Mouse (Mus musculus) liver, embryonic 16.5 days (tissue): ENCODE measurements at regions not wholly inside any gene's neighbourhood (a gene's known extent, or its start where the extent isn't known, plus 50 kb on each side); places are given as distances from the start of the nearest gene placed in this dataset.

Experiments
- ATAC-seq: fragments of 200-750 bp; cut with Nextera tagmentation; 2 replicates; pipeline ENCODE4 v1.8.0; 2017; ENCODE audit warnings: low read depth, mild to moderate bottlenecking, moderate number of reproducible peaks, moderate library complexity
- H3K27ac ChIP-seq: fragments of 300-500 bp; sonication (generic); 2 replicates; pipeline ENCODE4 v1.5.1; 2014; ENCODE audit warnings: mild to moderate bottlenecking, low read length
- H3K27me3 ChIP-seq: fragments of 300-500 bp; sonication (generic); 2 replicates; pipeline ENCODE4 v1.6.1; 2014; ENCODE audit warnings: low read depth, low read length, mixed read lengths; ENCODE audit not compliant: control insufficient read depth, insufficient read depth
- H3K36me3 ChIP-seq: fragments of 300-500 bp; sonication (generic); 2 replicates; pipeline ENCODE4 v1.6.1; 2014; ENCODE audit warnings: mild to moderate bottlenecking; ENCODE audit not compliant: control insufficient read depth, insufficient read depth
- H3K4me1 ChIP-seq: fragments of 300-500 bp; sonication (generic); 2 replicates; pipeline ENCODE4 v1.6.1; 2014; ENCODE audit warnings: low read depth, low read length, mixed read lengths; ENCODE audit not compliant: control insufficient read depth
- H3K4me2 ChIP-seq: fragments of 300-500 bp; sonication (generic); 2 replicates; pipeline ENCODE4 v1.6.1; 2014; ENCODE audit warnings: low read depth, low read length, mixed read lengths
- H3K4me3 ChIP-seq: fragments of 300-500 bp; sonication (generic); 2 replicates; pipeline ENCODE4 v1.5.1; 2014; ENCODE audit warnings: low read depth, mild to moderate bottlenecking, low read length
- H3K9ac ChIP-seq: fragments of 300-500 bp; sonication (generic); 2 replicates; pipeline ENCODE4 v1.6.1; 2014; ENCODE audit warnings: low read depth, low read length
- H3K9me3 ChIP-seq: fragments of 300-500 bp; sonication (generic); replicated peaks from 2 replicates; pipeline ENCODE4 v1.6.1; 2016; ENCODE audit warnings: low read length; ENCODE audit not compliant: control insufficient read depth
- WGBS: fragments of 180-500 bp; shearing (Covaris S2); extraction: QIAGEN DNeasy Blood & Tissue Kit; methylation state at CpG from one replicate; pipeline ENCODE4 v1.1.7; 2014; ENCODE audit not compliant: insufficient replicate concordance; 5-methylcytosine and 5-hydroxymethylcytosine counted together

GRCm38 (mm10) chr6:93130946-93131685, 187.8 kb upstream of the Adamts9 start:
- no peaks in the 10 kb centered on the region for H3K4me1 ChIP-seq
- no peaks in the 10 kb centered on the region for H3K27me3 ChIP-seq
- H3K9me3 ChIP-seq, result no peaks in the 10 kb centered on the region
- no peaks in the 10 kb centered on the region for H3K36me3 ChIP-seq
- 49% methylated on average over 4 of the region's 4 CpGs for WGBS
- no peak overlapping the region for H3K27ac ChIP-seq
- H3K4me3 ChIP-seq, result no peak overlapping the region
- ATAC-seq, result no peak
- H3K9ac ChIP-seq, result no peak overlapping the region
- H3K4me2 ChIP-seq, result no peak overlapping the region

- no peak for ATAC-seq
- H3K4me2 ChIP-seq, result no peak overlapping the region
- WGBS, result 63% methylated on average over 12 of the region's 12 CpGs
Observed at GRCm38 (mm10) chr6:93119482-93119881, 176.2 kb upstream of the Adamts9 start.

DNA sequence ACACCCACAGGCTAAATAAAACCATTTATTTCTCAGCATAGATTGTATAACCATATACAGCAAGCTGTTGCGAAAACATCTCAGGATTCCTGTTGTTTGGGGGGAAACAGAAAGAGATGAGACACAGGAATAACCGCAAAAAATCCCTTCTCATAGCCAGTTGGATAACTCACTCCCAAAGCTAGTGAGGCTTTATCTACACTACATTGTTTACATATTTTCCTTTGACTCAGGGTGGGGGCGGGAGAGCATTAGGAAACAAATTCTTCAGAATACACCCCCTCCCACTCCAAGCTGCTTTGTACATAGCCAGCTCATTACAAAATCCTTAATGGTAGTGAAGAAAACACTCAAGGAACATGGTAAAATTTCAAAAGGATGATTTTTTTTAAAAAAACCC, 170.1 kb upstream of the Adamts9 start:
- Histone ChIP-seq H3K27ac (no peak overlapping the region), H3K9me3 (no peaks in the 10 kb centered on the region), H3K9ac (no peak overlapping the region), H3K27me3 (no peaks in the 10 kb centered on the region), H3K36me3 (no peaks in the 10 kb centered on the region), H3K4me1 (no peaks in the 10 kb centered on the region), H3K4me2 (no peak overlapping the region), H3K4me3 (no peak overlapping the region)
- no peak for ATAC-seq
- WGBS, result 67% methylated on average over 3 of the region's 3 CpGs

More at GRCm38 (mm10) chr6:93119482-93119881, 176.2 kb upstream of the Adamts9 start:
- Histone ChIP-seq H3K27ac (no peak overlapping the region), H3K9ac (no peak overlapping the region), H3K9me3 (no peaks in the 10 kb centered on the region), H3K4me3 (no peak overlapping the region), H3K27me3 (no peaks in the 10 kb centered on the region), H3K4me1 (no peaks in the 10 kb centered on the region), H3K36me3 (no peaks in the 10 kb centered on the region)

DNA sequence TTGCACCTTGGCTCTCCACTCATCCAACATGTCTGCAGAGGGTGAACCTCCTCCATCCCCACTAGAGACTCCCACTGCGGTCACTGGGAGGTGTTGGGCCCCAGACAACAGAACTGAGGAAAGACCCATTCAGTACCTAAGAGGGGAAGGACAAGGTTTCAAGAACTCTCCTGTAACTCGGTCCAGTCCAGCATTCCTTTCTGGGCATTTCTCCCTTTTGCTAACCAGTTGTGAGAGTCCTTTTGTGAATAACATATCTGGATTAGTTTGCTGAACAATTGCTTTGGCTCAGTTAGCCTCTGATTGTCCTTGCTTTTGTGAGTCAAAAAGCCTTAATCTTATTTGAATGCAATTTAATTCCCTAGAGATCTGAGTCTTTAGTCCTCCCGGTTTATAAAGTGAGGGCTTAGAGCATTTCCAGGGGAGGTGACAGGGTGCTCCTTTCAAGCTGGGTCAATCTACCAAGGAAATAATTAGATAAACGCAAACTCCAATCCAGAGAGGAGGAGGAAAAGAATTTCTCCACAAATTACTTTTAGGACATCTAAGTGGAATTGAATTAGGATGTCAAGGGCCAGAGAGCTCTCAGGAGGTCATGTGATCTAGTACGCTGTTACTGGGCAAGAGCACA, 151.6 kb upstream of the Adamts9 start:
- WGBS, result 55% methylated on average over 5 of the region's 5 CpGs
- no peaks in the 10 kb centered on the region for H3K9me3 ChIP-seq
- no peak overlapping the region for H3K27ac ChIP-seq
- H3K4me1 ChIP-seq, result no peaks in the 10 kb centered on the region
- H3K36me3 ChIP-seq, result no peaks in the 10 kb centered on the region
- no peak overlapping the region for H3K4me2 ChIP-seq
- H3K9ac ChIP-seq, result no peak overlapping the region
- ATAC-seq, result no peak
- H3K4me3 ChIP-seq, result no peak overlapping the region
- no peaks in the 10 kb centered on the region for H3K27me3 ChIP-seq

- no peak overlapping the region for H3K27ac ChIP-seq
- no peak overlapping the region for H3K4me3 ChIP-seq
- WGBS, result 66% methylated on average over 2 of the region's 2 CpGs
- H3K4me2 ChIP-seq, result no peak overlapping the region
- H3K36me3 ChIP-seq, result no peaks in the 10 kb centered on the region
- no peaks in the 10 kb centered on the region for H3K9me3 ChIP-seq
- ATAC-seq, result no peak
- no peak overlapping the region for H3K9ac ChIP-seq
- H3K4me1 ChIP-seq, result no peaks in the 10 kb centered on the region
- no peaks in the 10 kb centered on the region for H3K27me3 ChIP-seq
Observed at GRCm38 (mm10) chr6:93093770-93094169, 150.5 kb upstream of the Adamts9 start.

- 53% methylated on average over 2 of the region's 2 CpGs for WGBS
- Histone ChIP-seq H3K4me2 (no peak overlapping the region), H3K9ac (no peak overlapping the region), H3K4me1 (no peaks in the 10 kb centered on the region), H3K36me3 (no peaks in the 10 kb centered on the region), H3K27ac (no peak overlapping the region), H3K27me3 (no peaks in the 10 kb centered on the region), H3K9me3 (no peaks in the 10 kb centered on the region), H3K4me3 (no peak overlapping the region)
- ATAC-seq, result no peak
Observed at GRCm38 (mm10) chr6:93087329-93087728, 144.0 kb upstream of the Adamts9 start.

DNA sequence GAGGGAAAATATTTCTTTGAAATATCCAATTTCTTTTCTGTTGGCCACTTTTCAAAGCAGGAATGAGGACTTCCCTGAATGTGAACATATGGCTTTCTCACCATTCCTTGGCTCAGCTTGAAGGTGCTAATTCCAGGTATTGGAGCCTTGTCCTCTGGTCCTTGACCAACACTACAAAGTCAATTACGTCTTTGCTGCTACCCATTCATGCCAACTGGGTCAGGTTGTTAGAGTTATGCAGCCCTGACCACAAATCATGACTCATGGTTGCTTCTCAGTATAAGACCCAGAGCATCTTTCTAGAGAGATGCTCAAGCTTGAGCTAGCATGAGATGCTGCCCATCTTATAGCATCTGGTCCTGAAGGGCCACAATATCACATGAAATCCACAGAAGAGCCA, 141.0 kb upstream of the Adamts9 start:
- Histone ChIP-seq H3K27me3 (no peaks in the 10 kb centered on the region), H3K4me2 (no peak overlapping the region)

GRCm38 (mm10) chr6:93083716-93084115, 140.4 kb upstream of the Adamts9 start:
- H3K9ac ChIP-seq, result no peak overlapping the region
- H3K9me3 ChIP-seq, result no peaks in the 10 kb centered on the region
- no peak for ATAC-seq
- no peaks in the 10 kb centered on the region for H3K27me3 ChIP-seq
- no peak overlapping the region for H3K4me3 ChIP-seq
- no peak overlapping the region for H3K27ac ChIP-seq
- H3K4me2 ChIP-seq, result no peak overlapping the region
- no peaks in the 10 kb centered on the region for H3K36me3 ChIP-seq
- 63% methylated on average over 6 of the region's 6 CpGs for WGBS
- H3K4me1 ChIP-seq, result no peaks in the 10 kb centered on the region

More for the DNA sequence above, 141.0 kb upstream of the Adamts9 start:
- ATAC-seq, result no peak
- no peak overlapping the region for H3K4me3 ChIP-seq
- 40% methylated on average over 1 of the region's 1 CpGs for WGBS
- H3K9ac ChIP-seq, result no peak overlapping the region
- H3K36me3 ChIP-seq, result no peaks in the 10 kb centered on the region
- no peaks in the 10 kb centered on the region for H3K9me3 ChIP-seq
- H3K4me1 ChIP-seq, result no peaks in the 10 kb centered on the region
- no peak overlapping the region for H3K27ac ChIP-seq

- H3K27me3 ChIP-seq, result no peaks in the 10 kb centered on the region
- 60% methylated on average over 4 of the region's 4 CpGs for WGBS
- no peak overlapping the region for H3K4me2 ChIP-seq
- no peaks in the 10 kb centered on the region for H3K4me1 ChIP-seq
- no peaks in the 10 kb centered on the region for H3K9me3 ChIP-seq
- H3K4me3 ChIP-seq, result no peak overlapping the region
- no peak for ATAC-seq
- no peaks in the 10 kb centered on the region for H3K36me3 ChIP-seq
- no peak overlapping the region for H3K9ac ChIP-seq
- H3K27ac ChIP-seq, result no peak overlapping the region
Observed at GRCm38 (mm10) chr6:93082205-93082604, 138.9 kb upstream of the Adamts9 start.
